Mouse (Mus musculus) frontal cortex, postnatal 10 days (tissue): ENCODE results near the gene Nectin4.
A peak's percentile ranks its signal among the peaks of the same experiment; 100 is the strongest.
"Not testable (repeated sequence)": the region's sequence is repeated elsewhere in the genome, so short reads cannot be mapped to it uniquely, and the experiment has no call there.

Source experiments
- DNase-seq, 2 experiments: peaks; one replicate each; pipeline ENCODE4 v3.0.0; 2022; ENCODE audit warnings: low spot score in 2 of 2, mixed read lengths in 1 of 2

Gene Nectin4

GRCm38 (mm10) chr1:171369845-171370556 lies at the start of gene Nectin4:
Gene Nectin4 (plus strand): TSS chr1:171370099.
- no peak for DNase-seq

- DNase-seq: no peak
Observed at GRCm38 (mm10) chr1:171320151-171320550, 49.7 kb upstream of the Nectin4 start.

GRCm38 (mm10) chr1:171321415-171321814 lies 48.5 kb upstream of the Nectin4 start:
- no peak for DNase-seq

GRCm38 (mm10) chr1:171322012-171322411 lies 47.9 kb upstream of the Nectin4 start:
- no peak for DNase-seq

GRCm38 (mm10) chr1:171325571-171325970 lies 44.3 kb upstream of the Nectin4 start:
- no peak for DNase-seq

- DNase-seq: not testable (repeated sequence)
Observed at GRCm38 (mm10) chr1:171326588-171326987, 43.3 kb upstream of the Nectin4 start.

GRCm38 (mm10) chr1:171328244-171328643 lies 41.7 kb upstream of the Nectin4 start:
- DNase-seq: no peak

GRCm38 (mm10) chr1:171328839-171329432 lies 41.0 kb upstream of the Nectin4 start, which contains the start of gene Dedd:
Gene Dedd (plus strand): TSS chr1:171329145.
- DNase-seq: peak; percentile 92 to 93

- DNase-seq: peak in 1 of 2 experiments; percentile 61
Observed at GRCm38 (mm10) chr1:171329433-171330215, 40.3 kb upstream of the Nectin4 start.

- no peak for DNase-seq
Observed at GRCm38 (mm10) chr1:171330216-171330560, 39.7 kb upstream of the Nectin4 start.

- no peak for DNase-seq
Observed at GRCm38 (mm10) chr1:171342262-171343207, 27.4 kb upstream of the Nectin4 start.

GRCm38 (mm10) chr1:171343922-171344677 lies 25.8 kb upstream of the Nectin4 start:
- DNase-seq: no peak

- no peak for DNase-seq
Observed at GRCm38 (mm10) chr1:171344715-171345114, 25.2 kb upstream of the Nectin4 start.

GRCm38 (mm10) chr1:171345225-171346094 lies 24.4 kb upstream of the Nectin4 start, which contains the start of the genes Nit1 and Pfdn2:
Gene Nit1 (minus strand): TSS chr1:171345646.
Gene Pfdn2 (plus strand): TSS chr1:171345670.
- peak; percentile 88 to 91 for DNase-seq

- DNase-seq: no peak
Observed at GRCm38 (mm10) chr1:171346095-171346450, 23.8 kb upstream of the Nectin4 start.

- no peak for DNase-seq
Observed at GRCm38 (mm10) chr1:171348665-171349064, 21.2 kb upstream of the Nectin4 start.

- no peak for DNase-seq
Observed at GRCm38 (mm10) chr1:171349210-171349609, 20.7 kb upstream of the Nectin4 start.

GRCm38 (mm10) chr1:171355812-171356340 lies 14.0 kb upstream of the Nectin4 start:
- DNase-seq: no peak

GRCm38 (mm10) chr1:171356814-171357213 lies 13.1 kb upstream of the Nectin4 start:
- no peak for DNase-seq
